Mouse (Mus musculus) intestine, embryonic 16.5 days (tissue): Measurements from ENCODE around the gene Dpp6. TPM values are rescaled to one million over a fixed set of nuclear protein-coding genes. Genes with fewer than 3 reads are reported as not detected.

ENCODE experiments used
- ATAC-seq: fragments of 200-750 bp; cut with Nextera tagmentation; 2 replicates; pipeline ENCODE4 v1.8.0; 2017; ENCODE audit warnings: moderate TSS enrichment, moderate library complexity
- H3K27ac ChIP-seq: fragments of 300-500 bp; sonication (generic); 2 replicates; pipeline ENCODE4 v1.5.1; 2014; ENCODE audit warnings: mild to moderate bottlenecking, low read length
- H3K27me3 ChIP-seq: fragments of 300-500 bp; sonication (generic); replicated peaks from 2 replicates; pipeline ENCODE4 v1.6.1; 2014; ENCODE audit warnings: low read length, control low read depth, mixed read lengths; ENCODE audit not compliant: control insufficient read depth, insufficient read depth
- H3K36me3 ChIP-seq: fragments of 300-500 bp; sonication (generic); 2 replicates; pipeline ENCODE4 v1.6.1; 2014; ENCODE audit warnings: low read length, control low read depth; ENCODE audit not compliant: control insufficient read depth, insufficient read depth
- H3K4me1 ChIP-seq: fragments of 300-500 bp; sonication (generic); 2 replicates; pipeline ENCODE4 v1.6.1; 2014; ENCODE audit warnings: low read length, control low read depth, mixed read lengths; ENCODE audit not compliant: control insufficient read depth, insufficient read depth
- H3K4me2 ChIP-seq: fragments of 300-500 bp; sonication (generic); 2 replicates; pipeline ENCODE4 v1.6.1; 2014; ENCODE audit warnings: low read depth, low read length, control low read depth
- H3K4me3 ChIP-seq: fragments of 300-500 bp; sonication (generic); 2 replicates; pipeline ENCODE4 v1.5.1; 2014; ENCODE audit warnings: mild to moderate bottlenecking, low read length
- H3K9ac ChIP-seq: fragments of 300-500 bp; sonication (generic); 2 replicates; pipeline ENCODE4 v1.6.1; 2014; ENCODE audit warnings: low read depth, low read length
- H3K9me3 ChIP-seq: fragments of 300-500 bp; sonication (generic); 2 replicates; pipeline ENCODE4 v1.6.1; 2016; ENCODE audit warnings: low read length, control low read depth; ENCODE audit not compliant: control insufficient read depth
- WGBS: fragments of 180-500 bp; shearing (Covaris S2); extraction: QIAGEN DNeasy Blood & Tissue Kit; methylation state at CpG from one replicate; pipeline ENCODE4 v1.1.7; 2014; 5-methylcytosine and 5-hydroxymethylcytosine counted together
- polyA plus RNA-seq: library from polyadenylated mRNA; unstranded; fragments of >200 nt; fragmentation: Nextera tagmentation; extraction: Ambion mirVana; gene quantifications from 2 replicates; pipeline ENCODE4 v1.2.1, GENCODE M21; 2015

The Dpp6 gene
- polyA plus RNA-seq, 1 experiment from 2014 or later: 1.3 TPM

- Histone ChIP-seq H3K36me3 (no peaks in the 10 kb centered on the region), H3K4me1 (no peaks in the 10 kb centered on the region), H3K9me3 (no peaks in the 10 kb centered on the region), H3K4me3 (no peak overlapping the region), H3K9ac (no peak overlapping the region), H3K27ac (no peak overlapping the region), H3K27me3 (no peaks in the 10 kb centered on the region), H3K4me2 (no peak overlapping the region)
- 59% methylated on average over 3 of the region's 3 CpGs for WGBS
- no peak for ATAC-seq
Observed at GRCm38 (mm10) chr5:27424484-27425080, 607.6 kb downstream of the Dpp6 start.

- Histone ChIP-seq H3K9ac (no peak overlapping the region), H3K9me3 (no peaks in the 10 kb centered on the region), H3K27ac (no peak overlapping the region), H3K4me1 (no peaks in the 10 kb centered on the region), H3K36me3 (no peaks in the 10 kb centered on the region), H3K27me3 (no peaks in the 10 kb centered on the region), H3K4me2 (no peak overlapping the region), H3K4me3 (no peak overlapping the region)
- WGBS: 83% methylated on average over 1 of the region's 1 CpGs
- no peak for ATAC-seq
Observed at GRCm38 (mm10) chr5:27426200-27426599, 609.2 kb downstream of the Dpp6 start.

DNA sequence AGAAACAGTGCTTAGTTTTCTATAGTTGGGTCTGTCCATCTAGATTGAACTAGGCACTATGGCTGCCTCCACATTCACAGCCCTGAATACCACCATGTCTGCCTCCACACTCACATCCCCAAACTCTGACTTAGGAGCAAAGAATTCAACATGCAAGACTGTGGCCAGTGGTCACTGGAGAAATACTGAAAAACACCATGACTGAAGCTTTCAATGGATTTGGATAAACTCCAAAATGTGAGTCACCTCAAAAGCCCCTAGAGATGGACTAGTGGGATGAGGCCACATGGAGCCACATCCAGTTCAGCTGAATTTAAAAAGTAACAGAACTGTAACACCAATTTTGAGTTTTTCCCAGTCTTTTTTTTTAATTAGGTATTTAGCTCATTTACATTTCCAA, 616.6 kb downstream of the Dpp6 start:
- no peak overlapping the region for H3K4me2 ChIP-seq
- H3K4me1 ChIP-seq: no peaks in the 10 kb centered on the region
- H3K27ac ChIP-seq: no peak overlapping the region
- no peak overlapping the region for H3K9ac ChIP-seq
- H3K27me3 ChIP-seq: no peaks in the 10 kb centered on the region
- H3K4me3 ChIP-seq: no peak overlapping the region
- no peaks in the 10 kb centered on the region for H3K9me3 ChIP-seq
- ATAC-seq: no peak
- no peaks in the 10 kb centered on the region for H3K36me3 ChIP-seq

GRCm38 (mm10) chr5:27453201-27453845, 636.3 kb downstream of the Dpp6 start:
- Histone ChIP-seq H3K4me1 (no peaks in the 10 kb centered on the region), H3K4me3 (no peak overlapping the region), H3K27ac (no peak overlapping the region), H3K9me3 (no peaks in the 10 kb centered on the region), H3K4me2 (no peak overlapping the region), H3K36me3 (no peaks in the 10 kb centered on the region), H3K9ac (no peak overlapping the region), H3K27me3 (no peaks in the 10 kb centered on the region)
- 42% methylated on average over 3 of the region's 3 CpGs for WGBS
- ATAC-seq: no peak

- ATAC-seq: no peak
- H3K27ac ChIP-seq: no peak overlapping the region
- no peaks in the 10 kb centered on the region for H3K4me1 ChIP-seq
- no peaks in the 10 kb centered on the region for H3K27me3 ChIP-seq
- H3K9ac ChIP-seq: no peak overlapping the region
- no peaks in the 10 kb centered on the region for H3K9me3 ChIP-seq
- 84% methylated on average over 3 of the region's 3 CpGs for WGBS
- H3K36me3 ChIP-seq: no peaks in the 10 kb centered on the region
- no peak overlapping the region for H3K4me2 ChIP-seq
- no peak overlapping the region for H3K4me3 ChIP-seq
Observed at GRCm38 (mm10) chr5:27454386-27454785, 637.4 kb downstream of the Dpp6 start.

- no peaks in the 10 kb centered on the region for H3K9me3 ChIP-seq
- 79% methylated on average over 1 of the region's 1 CpGs for WGBS
- no peaks in the 10 kb centered on the region for H3K4me1 ChIP-seq
- H3K9ac ChIP-seq: no peak overlapping the region
- no peak overlapping the region for H3K4me2 ChIP-seq
- no peaks in the 10 kb centered on the region for H3K36me3 ChIP-seq
- no peak overlapping the region for H3K4me3 ChIP-seq
- H3K27ac ChIP-seq: no peak overlapping the region
- H3K27me3 ChIP-seq: no peaks in the 10 kb centered on the region
- no peak for ATAC-seq
Observed at GRCm38 (mm10) chr5:27456981-27457380, 640.0 kb downstream of the Dpp6 start.

GRCm38 (mm10) chr5:27457686-27458085, 640.7 kb downstream of the Dpp6 start:
- no peaks in the 10 kb centered on the region for H3K36me3 ChIP-seq
- H3K9ac ChIP-seq: no peak overlapping the region
- ATAC-seq: no peak
- no peaks in the 10 kb centered on the region for H3K4me1 ChIP-seq
- no peaks in the 10 kb centered on the region for H3K9me3 ChIP-seq
- H3K4me3 ChIP-seq: no peak overlapping the region
- H3K27ac ChIP-seq: no peak overlapping the region
- H3K27me3 ChIP-seq: no peaks in the 10 kb centered on the region
- no peak overlapping the region for H3K4me2 ChIP-seq
- WGBS: 48% methylated on average over 1 of the region's 1 CpGs

DNA sequence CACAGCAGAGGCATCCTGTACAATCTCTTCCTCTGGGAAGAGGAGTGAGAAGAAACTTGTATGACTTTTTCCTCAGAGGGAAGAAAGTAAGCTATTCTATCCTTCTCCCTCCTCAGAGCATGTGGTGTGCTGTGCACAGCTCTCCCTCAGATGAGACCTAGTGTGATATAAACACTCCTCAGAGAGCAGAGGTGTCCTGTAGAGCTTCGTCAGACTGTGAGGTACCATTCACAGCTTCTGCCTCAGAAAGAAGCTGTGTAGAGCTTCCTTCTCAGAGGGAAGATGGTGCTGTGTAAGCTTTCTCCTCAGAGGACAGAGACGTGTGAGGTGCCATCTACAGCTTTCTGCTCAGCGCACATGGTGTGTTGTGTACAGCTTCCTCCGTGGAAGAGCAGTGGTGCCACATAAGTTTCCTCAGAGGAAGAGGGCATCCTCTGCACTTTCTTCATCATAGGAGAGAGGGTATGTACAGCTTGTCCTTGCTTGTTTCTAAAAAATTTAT, 658.0 kb downstream of the Dpp6 start:
- Histone ChIP-seq H3K4me1 (no peaks in the 10 kb centered on the region), H3K27ac (no peak overlapping the region), H3K9ac (no peak overlapping the region), H3K36me3 (no peaks in the 10 kb centered on the region), H3K27me3 (no peaks in the 10 kb centered on the region), H3K9me3 (no peaks in the 10 kb centered on the region), H3K4me2 (no peak overlapping the region), H3K4me3 (no peak overlapping the region)
- WGBS: 69% methylated on average over 4 of the region's 4 CpGs
- ATAC-seq: no peak

GRCm38 (mm10) chr5:27481706-27482105, 664.7 kb downstream of the Dpp6 start:
- no peak overlapping the region for H3K9ac ChIP-seq
- no peaks in the 10 kb centered on the region for H3K27me3 ChIP-seq
- no peak overlapping the region for H3K4me2 ChIP-seq
- H3K27ac ChIP-seq: no peak overlapping the region
- no peaks in the 10 kb centered on the region for H3K9me3 ChIP-seq
- H3K4me1 ChIP-seq: no peaks in the 10 kb centered on the region
- WGBS: 83% methylated on average over 2 of the region's 2 CpGs
- no peak for ATAC-seq
- no peak overlapping the region for H3K4me3 ChIP-seq
- H3K36me3 ChIP-seq: no peaks in the 10 kb centered on the region

DNA sequence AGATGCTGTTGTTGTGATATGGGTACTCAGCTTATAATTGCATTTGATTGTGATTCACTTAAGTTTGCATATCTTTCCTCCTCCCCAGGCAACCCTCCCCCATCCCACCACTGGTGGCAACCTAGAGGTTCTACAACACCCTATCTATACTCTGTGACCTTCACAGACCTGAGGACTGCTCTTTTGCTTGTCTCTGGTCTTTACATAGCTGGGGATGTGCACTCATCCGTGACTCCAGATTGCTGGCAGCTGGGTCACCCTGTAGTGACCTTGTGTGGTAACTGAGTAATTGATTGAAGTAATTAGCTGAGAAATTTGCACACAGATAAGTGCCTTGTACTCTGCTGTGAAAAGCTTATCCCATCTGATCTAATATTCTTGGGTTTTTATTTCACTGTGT, 669.1 kb downstream of the Dpp6 start:
- no peaks in the 10 kb centered on the region for H3K4me1 ChIP-seq
- no peak overlapping the region for H3K4me3 ChIP-seq
- no peaks in the 10 kb centered on the region for H3K9me3 ChIP-seq
- H3K4me2 ChIP-seq: no peak overlapping the region
- H3K36me3 ChIP-seq: no peaks in the 10 kb centered on the region
- no peak for ATAC-seq
- no peak overlapping the region for H3K27ac ChIP-seq
- H3K27me3 ChIP-seq: no peaks in the 10 kb centered on the region
- 41% methylated on average over 1 of the region's 1 CpGs for WGBS
- no peak overlapping the region for H3K9ac ChIP-seq
